Mouse (Mus musculus): ENCODE measurements at regions not wholly inside any gene's neighbourhood (a gene's known extent, or its start where the extent isn't known, plus 50 kb on each side); places are given as distances from the start of the nearest gene placed in this dataset.

- TF ChIP-seq EP300 (IDR thresholded peaks at IDR 0.05; ENCODE audit: low read depth) (no peak), CTCF (IDR thresholded peaks at IDR 0.05; ENCODE audit: low read depth) (no peak)
These were observed 61.0 kb upstream of the Prickle1 start for GRCm38 (mm10) chr15:93656713-93657112.
